Mouse (Mus musculus) liver, postnatal 0 days (tissue): ENCODE measurements at regions not wholly inside any gene's neighbourhood (a gene's known extent, or its start where the extent isn't known, plus 50 kb on each side); places are given as distances from the start of the nearest gene placed in this dataset.

Experiments used
- CTCF ChIP-seq: sonication (generic); IDR thresholded peaks from 2 replicates; pipeline ENCODE4 v1.5.1; 2016; ENCODE audit warnings: antibody characterized with exemption, low read depth
- EP300 ChIP-seq: IDR thresholded peaks from 2 replicates; pipeline ENCODE4 v1.6.1; 2016; ENCODE audit warnings: antibody characterized with exemption, low read depth, mild to moderate bottlenecking

DNA sequence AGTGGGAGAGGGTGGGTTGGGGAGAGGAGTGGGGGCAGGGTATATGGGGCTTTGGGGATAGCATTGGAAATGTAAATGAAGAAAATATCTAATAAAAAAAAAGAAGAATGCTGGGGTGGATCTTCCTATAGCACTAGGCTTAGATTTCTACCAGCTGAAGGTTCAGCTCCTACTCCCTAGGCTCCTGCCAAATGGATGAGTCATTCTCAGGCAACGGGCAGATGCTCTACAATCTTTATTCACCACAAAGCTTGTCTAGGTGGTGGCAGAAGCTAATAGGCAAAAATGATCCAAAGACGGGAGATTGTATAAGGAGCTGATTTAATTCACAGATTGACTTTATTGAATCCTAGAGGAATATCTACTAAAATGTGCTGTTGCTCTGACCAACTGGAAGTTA is 211.6 kb upstream of the Fam98a start:
- TF ChIP-seq CTCF (no peak), EP300 (no peak)
